Mouse (Mus musculus): Measurements from ENCODE around the gene Mrpl34.
A peak's percentile ranks its signal among the peaks of the same experiment; 100 is the strongest.

Mrpl34 gene

GRCm38 (mm10) chr8:71496481-71496880, 31.7 kb downstream of the Mrpl34 start:
- DNase-seq (ENCODE audit: low spot score), result peak; percentile 86

- DNase-seq (ENCODE audit: low spot score), result no peak
Measured at GRCm38 (mm10) chr8:71497077-71497645, 32.4 kb downstream of the Mrpl34 start.

GRCm38 (mm10) chr8:71497881-71498501, 33.2 kb downstream of the Mrpl34 start:
- peak; percentile 18 for DNase-seq (ENCODE audit: low spot score)

GRCm38 (mm10) chr8:71498816-71499690, 34.3 kb downstream of the Mrpl34 start:
- no peak for DNase-seq (ENCODE audit: low spot score)

GRCm38 (mm10) chr8:71504349-71504748, 39.6 kb downstream of the Mrpl34 start:
- no peak for DNase-seq (ENCODE audit: low spot score)

GRCm38 (mm10) chr8:71505326-71505725, 40.6 kb downstream of the Mrpl34 start:
- no peak for DNase-seq (ENCODE audit: low spot score)

GRCm38 (mm10) chr8:71505979-71506378, 41.2 kb downstream of the Mrpl34 start:
- DNase-seq (ENCODE audit: low spot score), result peak; percentile 48

GRCm38 (mm10) chr8:71507589-71508104, 42.9 kb downstream of the Mrpl34 start:
- peak; percentile 82 for DNase-seq (ENCODE audit: low spot score)

GRCm38 (mm10) chr8:71509316-71509715, 44.6 kb downstream of the Mrpl34 start:
- no peak for DNase-seq (ENCODE audit: low spot score)

- no peak for DNase-seq (ENCODE audit: low spot score)
Measured at GRCm38 (mm10) chr8:71511644-71512043, 46.9 kb downstream of the Mrpl34 start, which contains the start of gene Plvap. TSS of gene Plvap (minus strand) at chr8:71511752.

- no peak for DNase-seq (ENCODE audit: low spot score)
Measured at GRCm38 (mm10) chr8:71513018-71513754, 48.4 kb downstream of the Mrpl34 start.

GRCm38 (mm10) chr8:71515043-71515442, 50.3 kb downstream of the Mrpl34 start:
- DNase-seq (ENCODE audit: low spot score), result no peak
